Mouse (Mus musculus) neural tube, embryonic 14.5 days (tissue): ENCODE measurements around the gene Gm37240. TPM values are rescaled to one million over a fixed set of nuclear protein-coding genes. Genes with fewer than 3 reads are reported as not detected.

Source experiments
- ATAC-seq: fragments of 200-750 bp; cut with Nextera tagmentation; 2 replicates; pipeline ENCODE4 v1.8.0; 2017; ENCODE audit warnings: low read depth, mild to moderate bottlenecking, moderate TSS enrichment, moderate library complexity
- H3K27ac ChIP-seq: fragments of 300-500 bp; sonication (generic); 2 replicates; pipeline ENCODE4 v1.5.1; 2014; ENCODE audit warnings: low read depth, mild to moderate bottlenecking, control low read depth, low read length, moderate library complexity, mixed read lengths
- H3K27me3 ChIP-seq: fragments of 300-500 bp; sonication (generic); 2 replicates; pipeline ENCODE4 v1.6.1; 2014; ENCODE audit warnings: low read length; ENCODE audit not compliant: control insufficient read depth, insufficient read depth
- H3K36me3 ChIP-seq: fragments of 300-500 bp; sonication (generic); 2 replicates; pipeline ENCODE4 v1.6.1; 2014; ENCODE audit warnings: low read length, mixed read lengths; ENCODE audit not compliant: control insufficient read depth, insufficient read depth
- H3K4me1 ChIP-seq: fragments of 300-500 bp; sonication (generic); 2 replicates; pipeline ENCODE4 v1.6.1; 2014; ENCODE audit warnings: low read length; ENCODE audit not compliant: control insufficient read depth, insufficient read depth
- H3K4me2 ChIP-seq: fragments of 300-500 bp; sonication (generic); 2 replicates; pipeline ENCODE4 v1.6.1; 2014; ENCODE audit warnings: mild to moderate bottlenecking, low read depth, low read length, control low read depth
- H3K4me3 ChIP-seq: fragments of 300-500 bp; sonication (generic); 2 replicates; pipeline ENCODE4 v1.5.1; 2014; ENCODE audit warnings: low read depth, low read length, control low read depth, mixed read lengths
- H3K9ac ChIP-seq: fragments of 300-500 bp; sonication (generic); replicated peaks from 2 replicates; pipeline ENCODE4 v1.6.1; 2014; ENCODE audit warnings: low read depth, mild to moderate bottlenecking, control low read depth, low read length, mixed read lengths
- H3K9me3 ChIP-seq: fragments of 300-500 bp; sonication (generic); 2 replicates; pipeline ENCODE4 v1.6.1; 2016; ENCODE audit warnings: low read length; ENCODE audit not compliant: control insufficient read depth
- WGBS: fragments of 180-500 bp; shearing (Covaris S2); extraction: QIAGEN DNeasy Blood & Tissue Kit; methylation state at CpG from one replicate; pipeline ENCODE4 v1.1.7; 2014; 5-methylcytosine and 5-hydroxymethylcytosine counted together
- polyA plus RNA-seq: library from polyadenylated mRNA; unstranded; fragments of >200 nt; fragmentation: Nextera tagmentation; extraction: Ambion mirVana; gene quantifications from 2 replicates; pipeline ENCODE4 v1.2.1, GENCODE M21; 2014

Gm37240 gene
- polyA plus RNA-seq, 1 experiment from 2014 or later, result not detected

- Histone ChIP-seq H3K36me3 (no peaks in the 10 kb centered on the region), H3K4me1 (0 out of 2 replicates have a peak, but pooled peaks cover 4% of the 10 kb centered on the region), H3K4me3 (no peak overlapping the region), H3K9me3 (no peaks in the 10 kb centered on the region), H3K27me3 (no peaks in the 10 kb centered on the region), H3K27ac (no peak overlapping the region), H3K9ac (no peak overlapping the region), H3K4me2 (no peak overlapping the region)
- no peak for ATAC-seq
- 43% methylated on average over 21 of the region's 21 CpGs for WGBS
Observed at GRCm38 (mm10) chr3:85080882-85081558, 806.3 kb downstream of the Gm37240 start.

- ATAC-seq, result no peak
Observed at GRCm38 (mm10) chr3:85064113-85064512, 823.2 kb downstream of the Gm37240 start.

GRCm38 (mm10) chr3:85060153-85060552 is 827.2 kb downstream of the Gm37240 start:
- no peak for ATAC-seq
- 94% methylated on average over 7 of the region's 7 CpGs for WGBS
- H3K4me2 ChIP-seq, result no peak overlapping the region
- no peaks in the 10 kb centered on the region for H3K4me1 ChIP-seq
- no peak overlapping the region for H3K9ac ChIP-seq
- no peak overlapping the region for H3K4me3 ChIP-seq
- no peaks in the 10 kb centered on the region for H3K9me3 ChIP-seq
- H3K27me3 ChIP-seq, result no peaks in the 10 kb centered on the region
- no peaks in the 10 kb centered on the region for H3K36me3 ChIP-seq
- no peak overlapping the region for H3K27ac ChIP-seq

More at GRCm38 (mm10) chr3:85064113-85064512, 823.2 kb downstream of the Gm37240 start:
- no peaks in the 10 kb centered on the region for H3K4me1 ChIP-seq
- no peaks in the 10 kb centered on the region for H3K36me3 ChIP-seq
- H3K9ac ChIP-seq, result no peak overlapping the region
- no peak overlapping the region for H3K27ac ChIP-seq
- H3K27me3 ChIP-seq, result no peaks in the 10 kb centered on the region
- H3K4me3 ChIP-seq, result no peak overlapping the region
- no peak overlapping the region for H3K4me2 ChIP-seq
- 32% methylated on average over 7 of the region's 7 CpGs for WGBS
- no peaks in the 10 kb centered on the region for H3K9me3 ChIP-seq

GRCm38 (mm10) chr3:85057245-85057644 is 830.1 kb downstream of the Gm37240 start:
- H3K27ac ChIP-seq, result no peak overlapping the region
- WGBS, result 86% methylated on average over 6 of the region's 6 CpGs
- no peaks in the 10 kb centered on the region for H3K36me3 ChIP-seq

GRCm38 (mm10) chr3:85053526-85053925 is 833.8 kb downstream of the Gm37240 start:
- Histone ChIP-seq H3K36me3 (no peaks in the 10 kb centered on the region), H3K27ac (no peak overlapping the region), H3K4me2 (no peak overlapping the region), H3K9me3 (no peaks in the 10 kb centered on the region), H3K9ac (no peak overlapping the region), H3K4me3 (no peak overlapping the region), H3K4me1 (no peaks in the 10 kb centered on the region), H3K27me3 (no peaks in the 10 kb centered on the region)
- WGBS, result 87% methylated on average over 4 of the region's 4 CpGs
- ATAC-seq, result no peak

More at GRCm38 (mm10) chr3:85057245-85057644, 830.1 kb downstream of the Gm37240 start:
- Histone ChIP-seq H3K4me3 (no peak overlapping the region), H3K27me3 (no peaks in the 10 kb centered on the region), H3K4me2 (no peak overlapping the region), H3K9ac (no peak overlapping the region), H3K9me3 (no peaks in the 10 kb centered on the region), H3K4me1 (no peaks in the 10 kb centered on the region)
- ATAC-seq, result no peak

- Histone ChIP-seq H3K4me1 (no peaks in the 10 kb centered on the region), H3K36me3 (no peaks in the 10 kb centered on the region), H3K27ac (no peak overlapping the region), H3K9ac (no peak overlapping the region), H3K4me2 (no peak overlapping the region), H3K4me3 (no peak overlapping the region), H3K9me3 (no peaks in the 10 kb centered on the region), H3K27me3 (no peaks in the 10 kb centered on the region)
- no peak for ATAC-seq
- 80% methylated on average over 1 of the region's 1 CpGs for WGBS
Observed at GRCm38 (mm10) chr3:85052196-85052595, 835.1 kb downstream of the Gm37240 start.

- Histone ChIP-seq H3K27me3 (no peaks in the 10 kb centered on the region), H3K9me3 (no peaks in the 10 kb centered on the region), H3K4me1 (no peaks in the 10 kb centered on the region), H3K27ac (no peak overlapping the region), H3K36me3 (no peaks in the 10 kb centered on the region), H3K4me2 (no peak overlapping the region), H3K4me3 (no peak overlapping the region), H3K9ac (no peak overlapping the region)
- 93% methylated on average over 5 of the region's 5 CpGs for WGBS
- no peak for ATAC-seq
Observed at GRCm38 (mm10) chr3:85048569-85048968, 838.7 kb downstream of the Gm37240 start.

GRCm38 (mm10) chr3:85043679-85044218 is 843.6 kb downstream of the Gm37240 start:
- Histone ChIP-seq H3K9ac (no peak overlapping the region), H3K27me3 (no peaks in the 10 kb centered on the region), H3K9me3 (no peaks in the 10 kb centered on the region), H3K4me2 (no peak overlapping the region), H3K27ac (no peak overlapping the region), H3K4me1 (no peaks in the 10 kb centered on the region), H3K4me3 (no peak overlapping the region), H3K36me3 (no peaks in the 10 kb centered on the region)
- ATAC-seq, result no peak
- 95% methylated on average over 8 of the region's 8 CpGs for WGBS

GRCm38 (mm10) chr3:85042126-85042525 is 845.2 kb downstream of the Gm37240 start:
- Histone ChIP-seq H3K36me3 (no peaks in the 10 kb centered on the region), H3K9ac (no peak overlapping the region), H3K27me3 (no peaks in the 10 kb centered on the region), H3K9me3 (no peaks in the 10 kb centered on the region), H3K4me1 (no peaks in the 10 kb centered on the region), H3K27ac (no peak overlapping the region), H3K4me2 (no peak overlapping the region), H3K4me3 (no peak overlapping the region)
- WGBS, result 93% methylated on average over 4 of the region's 4 CpGs
- ATAC-seq, result no peak
